Mouse (Mus musculus) brain, adult 2 months (tissue): ENCODE data around the gene Tmem47.

Experiments used
- DNase-seq: peaks from one replicate; pipeline ENCODE4 v3.0.0; 2011; ENCODE audit warnings: low read depth, low spot score

Tmem47 gene

GRCm38 (mm10) chrX:81070210-81070803 lies at the start of gene Tmem47:
TSS of gene Tmem47 (plus strand) at chrX:81070698.
- DNase-seq: peak; percentile 63

GRCm38 (mm10) chrX:81070804-81071461 lies 435 bp downstream of the Tmem47 start:
- DNase-seq: peak; percentile 11

GRCm38 (mm10) chrX:81071746-81072640 lies 1.5 kb downstream of the Tmem47 start:
- DNase-seq: peak; percentile 56

- no peak for DNase-seq
These were observed 2.2 kb downstream of the Tmem47 start for GRCm38 (mm10) chrX:81072651-81073050.

GRCm38 (mm10) chrX:81073834-81074233 lies 3.3 kb downstream of the Tmem47 start:
- no peak for DNase-seq

DNA sequence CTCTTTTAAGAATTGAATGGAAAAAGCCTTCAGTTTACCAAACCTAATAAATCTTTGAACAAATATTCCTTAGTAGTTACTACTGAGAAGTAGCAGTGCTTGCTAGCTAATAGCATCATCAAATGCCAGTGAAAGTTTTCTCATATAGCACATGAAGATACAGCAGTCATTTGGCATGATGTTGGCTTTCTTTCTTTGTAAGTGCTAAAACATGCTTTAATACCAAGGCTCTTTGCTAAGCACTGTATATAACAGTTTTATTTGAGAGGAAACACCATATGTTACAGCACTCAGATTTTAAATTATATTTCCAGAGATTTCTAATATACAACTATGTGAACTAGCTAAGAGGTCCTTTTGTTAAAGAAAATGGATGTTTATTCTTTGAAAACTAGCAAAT lies 8.0 kb downstream of the Tmem47 start:
- no peak for DNase-seq

DNA sequence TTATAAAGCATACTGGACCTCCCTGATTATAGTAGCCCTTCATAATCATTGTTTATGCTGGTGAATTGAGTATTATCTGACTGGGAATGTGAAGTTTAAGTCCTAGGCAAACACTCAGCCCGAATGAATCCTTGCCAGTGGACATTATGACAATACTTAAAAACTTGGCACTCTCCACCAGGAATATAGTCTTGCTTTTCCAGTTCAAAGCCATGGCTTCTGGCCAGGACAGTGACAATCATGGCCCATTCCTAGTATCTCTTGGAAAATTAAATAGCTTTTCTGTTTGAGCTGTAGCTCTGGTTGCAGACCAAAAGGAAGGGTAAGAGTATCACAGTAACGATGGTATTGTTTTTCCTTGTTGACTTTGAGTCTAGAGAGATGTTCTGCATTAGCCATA lies 10.5 kb downstream of the Tmem47 start:
- no peak for DNase-seq

- peak; percentile 66 for DNase-seq
These were observed 14.7 kb downstream of the Tmem47 start for GRCm38 (mm10) chrX:81085025-81085752.

GRCm38 (mm10) chrX:81147416-81147815 lies 76.9 kb downstream of the Tmem47 start:
- peak; percentile 4 for DNase-seq
